Mouse (Mus musculus): Measurements from ENCODE around the gene Vmn1r19.
"Not testable (repeated sequence)": the region's sequence is repeated elsewhere in the genome, so short reads cannot be mapped to it uniquely, and the experiment has no call there.

The Vmn1r19 gene

GRCm38 (mm10) chr6:57403480-57403879 lies at the start of gene Vmn1r19:
TSS of gene Vmn1r19 (plus strand) at chr6:57403780.
- DNase-seq (ENCODE audit: low spot score in 2 of 2): not testable (repeated sequence)

GRCm38 (mm10) chr6:57356864-57357263 lies 46.7 kb upstream of the Vmn1r19 start:
- peak in 1 of 2 experiments; percentile 23 for DNase-seq (ENCODE audit: low spot score in 2 of 2)

GRCm38 (mm10) chr6:57363627-57364026 lies 40.0 kb upstream of the Vmn1r19 start, which contains the start of gene Vmn1r17:
TSS of gene Vmn1r17 (minus strand) at chr6:57363727.
- no peak for DNase-seq (ENCODE audit: low spot score in 2 of 2)

GRCm38 (mm10) chr6:57365866-57366265 lies 37.7 kb upstream of the Vmn1r19 start:
- not testable (repeated sequence) for DNase-seq (ENCODE audit: low spot score in 2 of 2)

- no peak for DNase-seq (ENCODE audit: low spot score in 2 of 2)
Measured at GRCm38 (mm10) chr6:57367496-57367895, 36.1 kb upstream of the Vmn1r19 start.

- DNase-seq (ENCODE audit: low spot score in 2 of 2): no peak
Measured at GRCm38 (mm10) chr6:57395683-57396082, 7.9 kb upstream of the Vmn1r19 start, which contains the start of gene Vmn1r18. TSS of gene Vmn1r18 (minus strand) at chr6:57395783.

- no peak for DNase-seq (ENCODE audit: low spot score in 2 of 2)
Measured at GRCm38 (mm10) chr6:57428630-57429029, 25.1 kb downstream of the Vmn1r19 start, which contains the start of gene Vmn1r20. TSS of gene Vmn1r20 (plus strand) at chr6:57428930.

GRCm38 (mm10) chr6:57431196-57431595 lies 27.6 kb downstream of the Vmn1r19 start:
- no peak for DNase-seq (ENCODE audit: low spot score in 2 of 2)

Data from right cerebral cortex, postnatal 10 days (tissue).